Mouse (Mus musculus) thymus, postnatal 25 days (tissue): ENCODE results near the gene Gm20388.
"Not testable (repeated sequence)": the region's sequence is repeated elsewhere in the genome, so short reads cannot be mapped to it uniquely, and the experiment has no call there.

Experiments
- DNase-seq: peaks from one replicate; pipeline ENCODE4 v3.0.0; 2022

Gm20388 gene

GRCm38 (mm10) chr8:122566766-122567165 is 2656.1 kb downstream of the Gm20388 start:
- no peak for DNase-seq

- DNase-seq = peak; percentile 96
Observed at GRCm38 (mm10) chr8:122567361-122568108, 2656.9 kb downstream of the Gm20388 start, which contains the start of gene Cdt1. Cdt1 (plus strand) TSS chr8:122568015.

- DNase-seq = peak; percentile 78
Observed at GRCm38 (mm10) chr8:122568109-122568504, 2657.5 kb downstream of the Gm20388 start.

GRCm38 (mm10) chr8:122568881-122569309 is 2658.3 kb downstream of the Gm20388 start:
- peak; percentile 57 for DNase-seq

GRCm38 (mm10) chr8:122569329-122569728 is 2658.7 kb downstream of the Gm20388 start:
- DNase-seq = peak; percentile 18

- no peak for DNase-seq
Observed at GRCm38 (mm10) chr8:122569996-122570395, 2659.4 kb downstream of the Gm20388 start.

- no peak for DNase-seq
Observed at GRCm38 (mm10) chr8:122571153-122571552, 2660.5 kb downstream of the Gm20388 start.

- no peak for DNase-seq
Observed at GRCm38 (mm10) chr8:122571750-122572267, 2661.2 kb downstream of the Gm20388 start.

- DNase-seq = no peak
Observed at GRCm38 (mm10) chr8:122572751-122573150, 2662.1 kb downstream of the Gm20388 start.

- DNase-seq = not testable (repeated sequence)
Observed at GRCm38 (mm10) chr8:122573176-122573575, 2662.5 kb downstream of the Gm20388 start.

- DNase-seq = no peak
Observed at GRCm38 (mm10) chr8:122573577-122573976, 2662.9 kb downstream of the Gm20388 start.

- no peak for DNase-seq
Observed at GRCm38 (mm10) chr8:122574264-122574663, 2663.6 kb downstream of the Gm20388 start.

- DNase-seq = no peak
Observed at GRCm38 (mm10) chr8:122574667-122575251, 2664.1 kb downstream of the Gm20388 start.

- DNase-seq = no peak
Observed at GRCm38 (mm10) chr8:122575286-122575685, 2664.6 kb downstream of the Gm20388 start.

- DNase-seq = no peak
Observed at GRCm38 (mm10) chr8:122575735-122576647, 2665.3 kb downstream of the Gm20388 start.

GRCm38 (mm10) chr8:122576648-122577022 is 2666.0 kb downstream of the Gm20388 start, which contains the start of gene Aprt:
Aprt (minus strand) TSS chr8:122576909.
- DNase-seq = peak; percentile 97

- DNase-seq = no peak
Observed at GRCm38 (mm10) chr8:122577116-122577515, 2666.5 kb downstream of the Gm20388 start.

- DNase-seq = no peak
Observed at GRCm38 (mm10) chr8:122579196-122579595, 2668.6 kb downstream of the Gm20388 start.

GRCm38 (mm10) chr8:122580926-122581325 is 2670.3 kb downstream of the Gm20388 start:
- DNase-seq = no peak

- DNase-seq = no peak
Observed at GRCm38 (mm10) chr8:122584981-122585380, 2674.3 kb downstream of the Gm20388 start.

- DNase-seq = no peak
Observed at GRCm38 (mm10) chr8:122585411-122585891, 2674.8 kb downstream of the Gm20388 start.

GRCm38 (mm10) chr8:122586171-122586570 is 2675.5 kb downstream of the Gm20388 start:
- no peak for DNase-seq

- no peak for DNase-seq
Observed at GRCm38 (mm10) chr8:122586749-122587148, 2676.1 kb downstream of the Gm20388 start.
